Mouse (Mus musculus): ENCODE measurements at regions not wholly inside any gene's neighbourhood (a gene's known extent, or its start where the extent isn't known, plus 50 kb on each side); places are given as distances from the start of the nearest gene placed in this dataset.

DNA sequence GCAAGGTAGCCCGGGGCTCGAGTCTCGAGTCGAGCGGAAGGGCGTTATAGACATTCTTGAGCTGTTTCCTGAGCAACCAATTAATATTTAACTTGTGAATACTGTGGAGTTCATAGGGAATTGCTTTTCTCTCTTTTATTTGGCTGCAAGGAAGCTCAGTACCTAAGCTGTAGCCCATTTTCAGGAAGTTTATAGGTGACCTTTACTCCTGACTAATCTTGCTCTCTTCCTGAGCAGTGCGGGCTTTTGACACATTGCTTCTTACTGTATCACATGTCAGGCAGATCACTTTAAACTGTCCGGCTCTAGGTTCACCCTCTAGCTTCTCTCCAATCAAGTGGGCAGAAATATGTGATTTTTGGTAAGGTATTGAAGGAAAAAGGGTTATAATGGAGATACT lies 51.4 kb upstream of the Pard3b start:
- no peak for TF ChIP-seq CTCF (IDR thresholded peaks at IDR 0.05)
- TF ChIP-seq EP300 (IDR thresholded peaks at IDR 0.05) = no peak

Measured in lung, postnatal 0 days (tissue).